Mouse (Mus musculus): Measurements from ENCODE around the gene Zfp512. TPM values are rescaled to one million over a fixed set of nuclear protein-coding genes. Genes with fewer than 3 reads are reported as not detected.
"Not testable (repeated sequence)": the region's sequence is repeated elsewhere in the genome, so short reads cannot be mapped to it uniquely, and the experiment has no call there.

Zfp512 gene
- polyA plus RNA-seq, 1 experiment = 7.0 TPM

- DNase-seq (ENCODE audit: low read depth, low spot score) = not testable (repeated sequence)
- 68% methylated on average over 11 of the region's 11 CpGs for WGBS
These were observed 75.5 kb downstream of the Zfp512 start, which contains the start of gene Supt7l for GRCm38 (mm10) chr5:31527707-31528106. TSS of gene Supt7l (minus strand) at chr5:31527807.

- DNase-seq (ENCODE audit: low read depth, low spot score) = no peak
These were observed 76.3 kb downstream of the Zfp512 start for GRCm38 (mm10) chr5:31528560-31528959.

More at GRCm38 (mm10) chr5:31528560-31528959, 76.3 kb downstream of the Zfp512 start:
- WGBS = 34% methylated on average over 2 of the region's 2 CpGs

Other genes starting within 250 kb of the Zfp512 start
- gene Ppm1g, start 231.7 kb upstream of the Zfp512 start, polyA plus RNA-seq (2012; rRNA removed) = 47.4 and 58.8 TPM in 2 replicates
- gene Nrbp1, start 211.6 kb upstream of the Zfp512 start, polyA plus RNA-seq (2012; rRNA removed) = 143 and 149 TPM in 2 replicates
- gene Gm9970, start 211.2 kb upstream of the Zfp512 start, polyA plus RNA-seq (2012; rRNA removed) = not detected in 2 replicates
- 186 and 200 TPM in 2 replicates for gene Krtcap3, start 200.7 kb upstream of the Zfp512 start, polyA plus RNA-seq (2012; rRNA removed)
- gene Ift172, start 161.3 kb upstream of the Zfp512 start, polyA plus RNA-seq (2012; rRNA removed) = 26.5 and 33.0 TPM in 2 replicates
- 1.8 and 2.6 TPM in 2 replicates for gene Fndc4, start 156.4 kb upstream of the Zfp512 start, polyA plus RNA-seq (2012; rRNA removed)
- 0.15 and 0.26 TPM in 2 replicates for gene Gckr, start 155.0 kb upstream of the Zfp512 start, polyA plus RNA-seq (2012; rRNA removed)
- gene 4930548H24Rik, start 33.3 kb downstream of the Zfp512 start, polyA plus RNA-seq (2012; rRNA removed) = not detected in 2 replicates
- 8.4 and 9.0 TPM in 2 replicates for gene Gpn1, start 42.3 kb downstream of the Zfp512 start, polyA plus RNA-seq (2012; rRNA removed)
- 9.0 and 11.8 TPM in 2 replicates for gene Slc4a1ap, start 74.6 kb downstream of the Zfp512 start, polyA plus RNA-seq (2012; rRNA removed)
- 9.0 and 12.2 TPM in 2 replicates for gene Supt7l, start 75.4 kb downstream of the Zfp512 start, polyA plus RNA-seq (2012; rRNA removed)
- gene Mrpl33, start 144.5 kb downstream of the Zfp512 start, polyA plus RNA-seq (2012; rRNA removed) = 19.7 and 22.7 TPM in 2 replicates
- gene Rbks, start 245.2 kb downstream of the Zfp512 start, polyA plus RNA-seq (2012; rRNA removed) = 18.1 and 19.1 TPM in 2 replicates
- 26.3 and 27.0 TPM in 2 replicates for gene Babam2, start 245.3 kb downstream of the Zfp512 start, polyA plus RNA-seq (2012; rRNA removed)